Mouse (Mus musculus): Measurements from ENCODE around the gene Phf14. TPM values are rescaled to one million over a fixed set of nuclear protein-coding genes. Genes with fewer than 3 reads are reported as not detected.
"Not testable (repeated sequence)": the region's sequence is repeated elsewhere in the genome, so short reads cannot be mapped to it uniquely, and the experiment has no call there.

The Phf14 gene
- 64.7 and 64.9 TPM in 2 replicates for polyA plus RNA-seq (2015; fragmentation: Nextera tagmentation; extraction: Ambion mirVana)

GRCm38 (mm10) chr6:11907269-11908032 is at the start of gene Phf14, which contains the start of gene Ndufa4:
Gene Phf14 (plus strand): TSS chr6:11907809.
Gene Ndufa4 (minus strand): TSS chr6:11907497.
- H3K4me1 ChIP-seq = peaks cover 10% of the 10 kb centered on the region
- H3K4me3 ChIP-seq (replicated peaks) = peak within 1 kb of the TSS; percentile 91
- H3K27me3 ChIP-seq (replicated peaks) = no peaks in the 10 kb centered on the region
- no peaks in the 10 kb centered on the region for H3K9me3 ChIP-seq
- peak; percentile 98 for ATAC-seq (ENCODE audit: insufficient read depth, low FRiP score, low read depth)
- under 1% methylated on average over 59 of the region's 59 CpGs for WGBS
- H3K36me3 ChIP-seq = no peaks in the 10 kb centered on the region
- peak within 1 kb of the TSS; percentile 65 for H3K4me2 ChIP-seq
- peak within 1 kb of the TSS; percentile 92 for H3K9ac ChIP-seq
- H3K27ac ChIP-seq = peak within 1 kb of the TSS; percentile 87

GRCm38 (mm10) chr6:11875364-11875763 is 32.2 kb upstream of the Phf14 start:
- WGBS = no CpG with 5 or more reads among the region's 2 CpGs
- not testable (repeated sequence) for H3K4me1 ChIP-seq; H3K4me2 ChIP-seq; H3K27ac ChIP-seq; H3K9me3 ChIP-seq; H3K9ac ChIP-seq; ATAC-seq (ENCODE audit: insufficient read depth, low FRiP score, low read depth); H3K4me3 ChIP-seq (replicated peaks); H3K36me3 ChIP-seq; H3K27me3 ChIP-seq (replicated peaks)

- H3K4me3 ChIP-seq (replicated peaks) = no peak overlapping the region
- no peak overlapping the region for H3K4me2 ChIP-seq
- WGBS = 78% methylated on average over 4 of the region's 4 CpGs
- ATAC-seq (ENCODE audit: insufficient read depth, low FRiP score, low read depth) = no peak
- peaks cover 13% of the 10 kb centered on the region; the same call in 1 of the 2 replicates for H3K36me3 ChIP-seq
- peaks cover 2% of the 10 kb centered on the region; the same call in 1 of the 2 replicates for H3K4me1 ChIP-seq
- no peaks in the 10 kb centered on the region for H3K27me3 ChIP-seq (replicated peaks)
- no peaks in the 10 kb centered on the region for H3K9me3 ChIP-seq
- no peak overlapping the region for H3K9ac ChIP-seq
- no peak overlapping the region for H3K27ac ChIP-seq
Observed at GRCm38 (mm10) chr6:11900809-11901310, 6.7 kb upstream of the Phf14 start.

- Histone ChIP-seq H3K27ac (peak overlapping the region; percentile 87), H3K27me3 (replicated peaks) (no peaks in the 10 kb centered on the region), H3K4me1 (peaks cover 10% of the 10 kb centered on the region), H3K9me3 (no peaks in the 10 kb centered on the region), H3K9ac (peak overlapping the region; percentile 92), H3K4me3 (replicated peaks) (peak overlapping the region; percentile 91), H3K4me2 (peak overlapping the region; percentile 65), H3K36me3 (no peaks in the 10 kb centered on the region)
- under 1% methylated on average over 5 of the region's 5 CpGs for WGBS
- ATAC-seq (ENCODE audit: insufficient read depth, low FRiP score, low read depth) = peak; percentile 20
Observed at GRCm38 (mm10) chr6:11906890-11907268, 730 bp upstream of the Phf14 start.

- Histone ChIP-seq H3K9me3 (no peaks in the 10 kb centered on the region), H3K27ac (peak overlapping the region; percentile 87), H3K4me2 (peak overlapping the region; percentile 65), H3K4me3 (replicated peaks) (peak overlapping the region; percentile 91), H3K27me3 (replicated peaks) (no peaks in the 10 kb centered on the region), H3K4me1 (peaks cover 10% of the 10 kb centered on the region), H3K9ac (peak overlapping the region; percentile 35; the same call in 1 of the 2 replicates), H3K36me3 (no peaks in the 10 kb centered on the region)
- WGBS = 21% methylated on average over 7 of the region's 7 CpGs
- no peak for ATAC-seq (ENCODE audit: insufficient read depth, low FRiP score, low read depth)
Observed at GRCm38 (mm10) chr6:11908170-11908569, 561 bp downstream of the Phf14 start.

- Histone ChIP-seq H3K36me3 (no peaks in the 10 kb centered on the region), H3K4me1 (peaks cover 10% of the 10 kb centered on the region), H3K4me2 (peak overlapping the region; percentile 62), H3K27me3 (replicated peaks) (no peaks in the 10 kb centered on the region), H3K4me3 (replicated peaks) (peak overlapping the region; percentile 75), H3K9ac (peak overlapping the region; percentile 84), H3K9me3 (no peaks in the 10 kb centered on the region), H3K27ac (peak overlapping the region; percentile 88)
- peak; percentile 96 for ATAC-seq (ENCODE audit: insufficient read depth, low FRiP score, low read depth)
- 1% methylated on average over 20 of the region's 20 CpGs for WGBS
Observed at GRCm38 (mm10) chr6:11925496-11926041, 18.0 kb downstream of the Phf14 start.

GRCm38 (mm10) chr6:11926082-11926595 is 18.5 kb downstream of the Phf14 start:
- Histone ChIP-seq H3K4me3 (replicated peaks) (peak overlapping the region; percentile 75), H3K9ac (peak overlapping the region; percentile 84), H3K4me1 (peaks cover 10% of the 10 kb centered on the region), H3K9me3 (no peaks in the 10 kb centered on the region), H3K36me3 (no peaks in the 10 kb centered on the region), H3K4me2 (peak overlapping the region; percentile 62), H3K27me3 (replicated peaks) (no peaks in the 10 kb centered on the region), H3K27ac (peak overlapping the region; percentile 88)
- peak; percentile 78 for ATAC-seq (ENCODE audit: insufficient read depth, low FRiP score, low read depth)
- under 1% methylated on average over 40 of the region's 40 CpGs for WGBS

GRCm38 (mm10) chr6:11927485-11927884 is 19.9 kb downstream of the Phf14 start:
- H3K9ac ChIP-seq = no peak overlapping the region
- no peaks in the 10 kb centered on the region for H3K36me3 ChIP-seq
- H3K27ac ChIP-seq = no peak overlapping the region
- peaks cover 10% of the 10 kb centered on the region for H3K4me1 ChIP-seq
- 68% methylated on average over 6 of the region's 6 CpGs for WGBS
- H3K4me3 ChIP-seq (replicated peaks) = 0 out of 2 replicates have a peak overlapping the region, but pooled peaks have one; percentile 4
- no peaks in the 10 kb centered on the region for H3K27me3 ChIP-seq (replicated peaks)
- H3K9me3 ChIP-seq = no peaks in the 10 kb centered on the region
- no peak for ATAC-seq (ENCODE audit: insufficient read depth, low FRiP score, low read depth)
- H3K4me2 ChIP-seq = no peak overlapping the region

GRCm38 (mm10) chr6:11933403-11933802 is 25.8 kb downstream of the Phf14 start:
- Histone ChIP-seq H3K9ac (no peak overlapping the region), H3K27me3 (replicated peaks) (no peaks in the 10 kb centered on the region), H3K4me1 (no peaks in the 10 kb centered on the region), H3K4me2 (no peak overlapping the region), H3K9me3 (no peaks in the 10 kb centered on the region), H3K27ac (no peak overlapping the region), H3K36me3 (no peaks in the 10 kb centered on the region), H3K4me3 (replicated peaks) (no peak overlapping the region)
- WGBS = 90% methylated on average over 7 of the region's 7 CpGs
- ATAC-seq (ENCODE audit: insufficient read depth, low FRiP score, low read depth) = no peak

- H3K4me3 ChIP-seq (replicated peaks) = no peak overlapping the region
- H3K27ac ChIP-seq = no peak overlapping the region
- H3K4me2 ChIP-seq = no peak overlapping the region
Observed at GRCm38 (mm10) chr6:11940895-11941294, 33.3 kb downstream of the Phf14 start.

GRCm38 (mm10) chr6:11942089-11942488 is 34.5 kb downstream of the Phf14 start:
- H3K9ac ChIP-seq = no peak overlapping the region
- H3K4me1 ChIP-seq = no peaks in the 10 kb centered on the region
- no peak overlapping the region for H3K4me3 ChIP-seq (replicated peaks)
- H3K36me3 ChIP-seq = 0 out of 2 replicates have a peak, but pooled peaks cover 2% of the 10 kb centered on the region
- no peak overlapping the region for H3K4me2 ChIP-seq
- H3K27ac ChIP-seq = no peak overlapping the region
- no peaks in the 10 kb centered on the region for H3K27me3 ChIP-seq (replicated peaks)
- H3K9me3 ChIP-seq = no peaks in the 10 kb centered on the region
- no peak for ATAC-seq (ENCODE audit: insufficient read depth, low FRiP score, low read depth)
- 93% methylated on average over 4 of the region's 4 CpGs for WGBS

More at GRCm38 (mm10) chr6:11940895-11941294, 33.3 kb downstream of the Phf14 start:
- no peak for ATAC-seq (ENCODE audit: insufficient read depth, low FRiP score, low read depth)
- no peaks in the 10 kb centered on the region for H3K9me3 ChIP-seq
- H3K4me1 ChIP-seq = no peaks in the 10 kb centered on the region
- no peak overlapping the region for H3K9ac ChIP-seq
- 0 out of 2 replicates have a peak, but pooled peaks cover 2% of the 10 kb centered on the region for H3K36me3 ChIP-seq
- no peaks in the 10 kb centered on the region for H3K27me3 ChIP-seq (replicated peaks)

GRCm38 (mm10) chr6:11948100-11948499 is 40.5 kb downstream of the Phf14 start:
- Histone ChIP-seq H3K27ac (no peak overlapping the region), H3K4me2 (no peak overlapping the region), H3K36me3 (no peaks in the 10 kb centered on the region), H3K4me1 (no peaks in the 10 kb centered on the region), H3K9me3 (no peaks in the 10 kb centered on the region), H3K9ac (no peak overlapping the region), H3K27me3 (replicated peaks) (no peaks in the 10 kb centered on the region), H3K4me3 (replicated peaks) (no peak overlapping the region)
- peak; percentile 27; the same call in 1 of the 2 replicates for ATAC-seq (ENCODE audit: insufficient read depth, low FRiP score, low read depth)
- WGBS = 85% methylated on average over 1 of the region's 1 CpGs

Measured in stomach, embryonic 15.5 days (tissue).